Mouse (Mus musculus) small intestine, adult 2 months (tissue): Measurements from ENCODE around the gene Ccna1. TPM values are rescaled to one million over a fixed set of nuclear protein-coding genes. Genes with fewer than 3 reads are reported as not detected.
A peak's percentile ranks its signal among the peaks of the same experiment; 100 is the strongest.

Experiments used
- H3K27ac ChIP-seq: fragments of 200-500 bp; 2 replicates; pipeline ENCODE4 v1.5.1; 2012; ENCODE audit warnings: low read depth, low read length, control low read depth, inconsistent platforms; ENCODE audit not compliant: insufficient read depth
- H3K27me3 ChIP-seq: fragments of 200-500 bp; 2 replicates; pipeline ENCODE4 v1.6.1; 2012; ENCODE audit warnings: mild to moderate bottlenecking, moderate library complexity, low read length, inconsistent platforms; ENCODE audit not compliant: control insufficient read depth, insufficient read depth
- H3K36me3 ChIP-seq: fragments of 200-500 bp; 2 replicates; pipeline ENCODE4 v1.6.1; 2012; ENCODE audit warnings: mild to moderate bottlenecking, low read length, control low read depth, inconsistent platforms; ENCODE audit not compliant: control insufficient read depth, insufficient read depth
- H3K4me1 ChIP-seq: fragments of 200-500 bp; 2 replicates; pipeline ENCODE4 v1.6.1; 2012; ENCODE audit warnings: low read length, inconsistent platforms, mixed read lengths; ENCODE audit not compliant: control insufficient read depth, insufficient read depth, insufficient read length
- H3K4me3 ChIP-seq: fragments of 200-500 bp; 2 replicates; pipeline ENCODE4 v1.5.1; 2012; ENCODE audit warnings: low read depth, mild to moderate bottlenecking, control low read depth, inconsistent platforms, low read length, moderate library complexity
- CTCF ChIP-seq: fragments of 200-500 bp; IDR thresholded peaks from 2 replicates; pipeline ENCODE4 v1.5.1; 2012; ENCODE audit warnings: low read depth, mild to moderate bottlenecking, control low read depth, inconsistent platforms, low read length, moderate library complexity, mixed read lengths; ENCODE audit not compliant: insufficient replicate concordance, insufficient read length; ENCODE audit errors: extremely low read depth
- POLR2A ChIP-seq: fragments of 200-500 bp; IDR thresholded peaks from 2 replicates; pipeline ENCODE4 v1.6.1; 2012; ENCODE audit warnings: low read depth, mild to moderate bottlenecking, control low read depth, inconsistent platforms, low read length, moderate library complexity
- whole genome bisulfite sequencing: fragments of 180-500 bp; shearing (Covaris S2); methylation state at CpG from one replicate; pipeline ENCODE4 v1.1.7; 2018; 5-methylcytosine and 5-hydroxymethylcytosine counted together
- polyA plus RNA-seq: library from polyadenylated mRNA; depleted of rRNA; stranded (reverse); fragments of >200 nt; gene quantifications from 2 replicates; pipeline ENCODE4 v1.2.3, GENCODE M21; 2012; rRNA removed

Ccna1 gene
- 0.20 and 0.32 TPM in 2 replicates for polyA plus RNA-seq

- H3K27me3 ChIP-seq: peaks cover 6% of the 10 kb centered on the region; the same call in 1 of the 2 replicates
- TF ChIP-seq CTCF (no peak), POLR2A (no peak)
- WGBS: 2% methylated on average over 64 of the region's 73 CpGs
- no peak within 1 kb of the TSS for H3K27ac ChIP-seq
- H3K36me3 ChIP-seq: no peaks in the 10 kb centered on the region
- H3K4me3 ChIP-seq: peak within 1 kb of the TSS; percentile 60
- peaks cover 7% of the 10 kb centered on the region for H3K4me1 ChIP-seq
Observed at GRCm38 (mm10) chr3:55055038-55055746, at the start of gene Ccna1. Gene Ccna1 (minus strand): TSS chr3:55055501.

- peaks cover 6% of the 10 kb centered on the region for H3K4me1 ChIP-seq
- H3K27me3 ChIP-seq: no peaks in the 10 kb centered on the region
- no peaks in the 10 kb centered on the region for H3K36me3 ChIP-seq
- H3K4me3 ChIP-seq: no peak overlapping the region
- TF ChIP-seq POLR2A (no peak), CTCF (no peak)
- no peak overlapping the region for H3K27ac ChIP-seq
Observed at GRCm38 (mm10) chr3:55101092-55101491, 45.8 kb upstream of the Ccna1 start.

- Histone ChIP-seq H3K4me3 (no peak overlapping the region), H3K27ac (no peak overlapping the region), H3K4me1 (no peaks in the 10 kb centered on the region), H3K36me3 (no peaks in the 10 kb centered on the region), H3K27me3 (no peaks in the 10 kb centered on the region)
- WGBS: 35% methylated on average over 11 of the region's 11 CpGs
- no peak for TF ChIP-seq CTCF
- TF ChIP-seq POLR2A: no peak
Observed at GRCm38 (mm10) chr3:55098990-55099389, 43.7 kb upstream of the Ccna1 start.

GRCm38 (mm10) chr3:55098014-55098413 lies 42.7 kb upstream of the Ccna1 start:
- Histone ChIP-seq H3K27me3 (no peaks in the 10 kb centered on the region), H3K27ac (no peak overlapping the region), H3K4me1 (no peaks in the 10 kb centered on the region), H3K36me3 (no peaks in the 10 kb centered on the region), H3K4me3 (no peak overlapping the region)
- WGBS: 86% methylated on average over 2 of the region's 2 CpGs
- TF ChIP-seq CTCF: no peak
- TF ChIP-seq POLR2A: no peak

- no peaks in the 10 kb centered on the region for H3K36me3 ChIP-seq
- no peak overlapping the region for H3K27ac ChIP-seq
- H3K4me1 ChIP-seq: no peaks in the 10 kb centered on the region
- no peaks in the 10 kb centered on the region for H3K27me3 ChIP-seq
- TF ChIP-seq POLR2A (no peak), CTCF (no peak)
- 90% methylated on average over 2 of the region's 2 CpGs for WGBS
- no peak overlapping the region for H3K4me3 ChIP-seq
Observed at GRCm38 (mm10) chr3:55097186-55097585, 41.9 kb upstream of the Ccna1 start.

- H3K4me1 ChIP-seq: no peaks in the 10 kb centered on the region
Observed at GRCm38 (mm10) chr3:55096655-55097005, 41.3 kb upstream of the Ccna1 start.

GRCm38 (mm10) chr3:55095968-55096654 lies 40.8 kb upstream of the Ccna1 start:
- TF ChIP-seq CTCF (no peak), POLR2A (no peak)
- H3K4me1 ChIP-seq: no peaks in the 10 kb centered on the region
- H3K36me3 ChIP-seq: no peaks in the 10 kb centered on the region
- WGBS: 39% methylated on average over 8 of the region's 8 CpGs
- no peak overlapping the region for H3K27ac ChIP-seq
- no peaks in the 10 kb centered on the region for H3K27me3 ChIP-seq
- no peak overlapping the region for H3K4me3 ChIP-seq

More at GRCm38 (mm10) chr3:55096655-55097005, 41.3 kb upstream of the Ccna1 start:
- Histone ChIP-seq H3K27me3 (no peaks in the 10 kb centered on the region), H3K27ac (no peak overlapping the region), H3K4me3 (no peak overlapping the region), H3K36me3 (no peaks in the 10 kb centered on the region)
- no peak for TF ChIP-seq CTCF
- TF ChIP-seq POLR2A: no peak
- WGBS: 35% methylated on average over 2 of the region's 2 CpGs
